Mouse (Mus musculus) testis, adult 2 months (tissue): ENCODE measurements around the gene Mrps15. TPM values are rescaled to one million over a fixed set of nuclear protein-coding genes. Genes with fewer than 3 reads are reported as not detected.

ENCODE experiments used
- H3K27ac ChIP-seq: fragments of 200-500 bp; 2 replicates; pipeline ENCODE4 v1.5.1; 2012; ENCODE audit warnings: low read depth, low read length; ENCODE audit not compliant: control insufficient read depth, insufficient read depth
- H3K27me3 ChIP-seq: fragments of 200-500 bp; 2 replicates; pipeline ENCODE4 v1.6.1; 2012; ENCODE audit warnings: mild to moderate bottlenecking, low read length, moderate library complexity; ENCODE audit not compliant: control insufficient read depth, insufficient read depth
- H3K36me3 ChIP-seq: fragments of 200-500 bp; 2 replicates; pipeline ENCODE4 v1.6.1; 2012; ENCODE audit warnings: mild to moderate bottlenecking, low read length; ENCODE audit not compliant: control insufficient read depth, insufficient read depth
- H3K4me1 ChIP-seq: fragments of 200-500 bp; 2 replicates; pipeline ENCODE4 v1.6.1; 2012; ENCODE audit warnings: low read length; ENCODE audit not compliant: control insufficient read depth, insufficient read depth
- H3K4me3 ChIP-seq: fragments of 200-500 bp; 2 replicates; pipeline ENCODE4 v1.5.1; 2012; ENCODE audit warnings: low read depth, mild to moderate bottlenecking, low read length, moderate library complexity, mixed read lengths; ENCODE audit not compliant: control insufficient read depth
- CTCF ChIP-seq: fragments of 200-500 bp; IDR thresholded peaks from 2 replicates; pipeline ENCODE4 v1.5.1; 2012; ENCODE audit warnings: low read depth, mild to moderate bottlenecking, inconsistent platforms, low read length, moderate library complexity; ENCODE audit not compliant: control insufficient read depth, insufficient read depth, insufficient replicate concordance
- POLR2A ChIP-seq: fragments of 200-500 bp; IDR thresholded peaks from 2 replicates; pipeline ENCODE4 v1.6.1; 2012; ENCODE audit warnings: low read depth, mild to moderate bottlenecking, inconsistent platforms, low read length, moderate library complexity; ENCODE audit not compliant: control insufficient read depth
- polyA plus RNA-seq: library from polyadenylated mRNA; depleted of rRNA; stranded (reverse); fragments of >200 nt; gene quantifications from 2 replicates; pipeline ENCODE4 v1.2.3, GENCODE M21; 2012

Gene Mrps15
- polyA plus RNA-seq, 1 experiment = 30.4 TPM

DNA sequence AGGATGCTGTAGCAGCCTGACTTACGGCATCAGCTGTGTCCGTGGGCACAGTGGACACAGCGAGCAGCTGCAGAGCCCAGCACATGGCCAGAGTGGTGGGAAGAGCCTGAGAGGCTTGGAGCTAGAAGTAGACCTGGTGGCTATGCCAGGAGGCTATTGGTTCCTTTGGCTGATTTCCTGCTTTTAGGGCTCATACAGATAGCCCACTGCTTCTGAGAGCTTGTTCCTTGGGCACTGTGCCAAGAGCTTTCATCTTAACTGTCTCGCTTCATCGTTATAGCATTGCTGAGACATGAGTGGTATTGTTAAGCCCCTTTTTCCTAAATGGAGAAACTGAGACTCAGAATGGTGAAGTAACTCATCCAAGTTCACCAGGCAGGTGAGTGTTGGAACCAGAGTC is 20.9 kb upstream of the Mrps15 start:
- Histone ChIP-seq H3K4me1 (peaks cover 6% of the 10 kb centered on the region), H3K27ac (no peak overlapping the region), H3K4me3 (no peak overlapping the region), H3K36me3 (no peaks in the 10 kb centered on the region), H3K27me3 (no peaks in the 10 kb centered on the region)
- TF ChIP-seq CTCF = no peak
- TF ChIP-seq POLR2A = no peak

DNA sequence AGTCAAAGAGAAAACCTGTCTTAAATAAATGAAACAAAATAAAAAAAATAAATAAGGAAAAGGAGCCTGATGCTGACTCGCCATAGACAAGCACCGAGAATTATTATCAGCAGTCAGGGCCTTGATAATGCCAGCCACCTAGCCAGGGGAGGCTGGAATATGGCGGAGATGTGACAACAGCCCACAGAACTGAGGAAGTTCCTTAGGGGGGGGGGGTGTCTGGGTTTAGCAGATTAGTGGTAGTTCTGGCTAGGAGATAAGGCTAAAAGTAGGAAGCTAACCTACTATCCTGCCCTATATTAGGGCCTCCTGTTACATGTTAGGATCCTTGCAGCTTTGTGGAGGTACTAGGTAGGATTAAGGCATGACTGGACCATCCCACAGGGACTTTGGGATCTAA is 18.7 kb upstream of the Mrps15 start:
- Histone ChIP-seq H3K27me3 (no peaks in the 10 kb centered on the region), H3K27ac (no peak overlapping the region), H3K36me3 (no peaks in the 10 kb centered on the region), H3K4me1 (peaks cover 6% of the 10 kb centered on the region), H3K4me3 (no peak overlapping the region)
- TF ChIP-seq CTCF (no peak), POLR2A (no peak)

DNA sequence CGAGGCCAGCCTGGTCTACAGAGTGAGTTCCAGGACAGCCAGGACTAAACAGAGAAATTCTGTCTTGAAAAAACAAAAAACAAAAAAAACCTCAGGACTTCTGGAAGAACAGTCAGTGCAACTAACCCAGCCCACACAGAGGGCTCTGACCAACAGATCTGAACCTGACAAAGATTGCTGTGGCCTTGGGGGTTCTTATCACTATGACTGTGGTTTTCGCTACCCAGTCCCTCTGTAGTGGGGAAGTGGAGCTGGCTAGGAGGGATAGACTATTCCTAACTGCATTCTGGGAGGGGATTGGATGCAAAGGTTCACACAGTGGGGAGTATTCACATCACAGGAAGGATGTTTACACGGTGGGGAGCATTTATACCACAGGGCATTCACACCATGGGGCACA is 17.7 kb upstream of the Mrps15 start:
- TF ChIP-seq CTCF (no peak), POLR2A (no peak)
- H3K4me3 ChIP-seq = no peak overlapping the region
- no peaks in the 10 kb centered on the region for H3K27me3 ChIP-seq
- no peak overlapping the region for H3K27ac ChIP-seq
- H3K4me1 ChIP-seq = peaks cover 6% of the 10 kb centered on the region
- no peaks in the 10 kb centered on the region for H3K36me3 ChIP-seq

DNA sequence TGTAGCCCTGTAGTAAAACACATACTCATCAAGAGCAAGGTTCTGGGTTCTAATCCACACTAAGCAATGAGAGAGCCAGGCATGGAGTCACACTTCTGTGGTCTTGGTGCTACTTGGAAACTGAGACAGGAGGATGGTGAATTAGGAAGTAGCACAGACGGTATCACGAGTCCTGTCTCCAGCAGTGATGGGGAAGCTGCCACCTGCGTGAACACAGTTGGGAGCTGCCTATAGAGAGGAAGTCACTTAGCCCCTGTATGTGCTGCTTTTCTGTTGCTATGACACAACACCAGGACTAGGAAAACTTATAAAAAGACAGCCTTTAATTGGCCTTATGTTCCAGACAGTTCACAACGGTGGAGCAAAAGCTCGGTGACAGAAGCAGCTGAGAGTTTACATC is 16.0 kb upstream of the Mrps15 start:
- TF ChIP-seq POLR2A (no peak), CTCF (no peak)
- Histone ChIP-seq H3K4me3 (no peak overlapping the region), H3K36me3 (no peaks in the 10 kb centered on the region), H3K4me1 (no peaks in the 10 kb centered on the region), H3K27me3 (no peaks in the 10 kb centered on the region), H3K27ac (no peak overlapping the region)

DNA sequence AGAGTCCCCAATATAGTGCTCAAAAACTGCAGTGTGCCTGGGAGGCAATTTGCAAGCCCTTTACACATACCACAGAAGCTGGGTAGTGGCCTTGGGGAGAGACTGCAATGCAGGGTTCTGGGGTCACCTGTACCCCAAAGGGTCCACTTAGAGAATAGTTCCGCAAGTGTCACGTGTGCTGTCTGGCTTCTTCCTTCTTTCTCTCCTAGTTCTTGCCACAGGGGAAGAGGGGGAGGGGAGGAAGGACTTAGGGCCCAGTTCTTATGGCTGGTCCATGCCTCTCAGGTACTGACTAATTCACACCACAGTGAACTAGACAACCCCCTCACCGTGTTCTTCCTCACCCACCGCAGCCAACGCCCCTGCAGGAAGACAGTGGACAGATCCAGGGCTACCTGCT is 11.3 kb upstream of the Mrps15 start:
- Histone ChIP-seq H3K27ac (no peak overlapping the region), H3K4me3 (no peak overlapping the region), H3K27me3 (no peaks in the 10 kb centered on the region), H3K4me1 (no peaks in the 10 kb centered on the region), H3K36me3 (no peaks in the 10 kb centered on the region)
- TF ChIP-seq POLR2A (no peak), CTCF (no peak)

DNA sequence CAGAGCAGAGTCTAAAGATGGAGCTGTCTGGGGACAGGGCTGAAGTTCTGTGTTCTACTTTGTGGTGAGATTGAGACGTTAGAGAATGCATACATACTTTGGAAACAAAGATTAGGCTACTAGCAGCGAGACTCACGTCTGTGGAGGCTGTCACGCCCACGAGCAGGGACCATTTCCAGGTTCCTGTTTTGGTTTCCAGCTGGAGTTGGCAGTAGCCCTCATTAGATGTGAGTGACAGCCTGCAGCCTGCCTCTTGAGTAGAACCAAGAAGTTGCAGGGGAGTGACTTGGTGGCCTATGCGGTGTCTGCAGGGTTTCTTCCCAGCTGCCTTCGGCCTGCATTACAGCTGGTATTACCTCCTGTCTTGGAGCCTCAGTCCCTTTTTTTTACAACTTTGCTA is 4.9 kb downstream of the Mrps15 start:
- Histone ChIP-seq H3K4me3 (no peak overlapping the region), H3K4me1 (peaks cover under 1% of the 10 kb centered on the region; the same call in 1 of the 2 replicates), H3K36me3 (peaks cover 2% of the 10 kb centered on the region; the same call in 1 of the 2 replicates), H3K27me3 (no peaks in the 10 kb centered on the region), H3K27ac (no peak overlapping the region)
- TF ChIP-seq POLR2A = no peak
- TF ChIP-seq CTCF = no peak

DNA sequence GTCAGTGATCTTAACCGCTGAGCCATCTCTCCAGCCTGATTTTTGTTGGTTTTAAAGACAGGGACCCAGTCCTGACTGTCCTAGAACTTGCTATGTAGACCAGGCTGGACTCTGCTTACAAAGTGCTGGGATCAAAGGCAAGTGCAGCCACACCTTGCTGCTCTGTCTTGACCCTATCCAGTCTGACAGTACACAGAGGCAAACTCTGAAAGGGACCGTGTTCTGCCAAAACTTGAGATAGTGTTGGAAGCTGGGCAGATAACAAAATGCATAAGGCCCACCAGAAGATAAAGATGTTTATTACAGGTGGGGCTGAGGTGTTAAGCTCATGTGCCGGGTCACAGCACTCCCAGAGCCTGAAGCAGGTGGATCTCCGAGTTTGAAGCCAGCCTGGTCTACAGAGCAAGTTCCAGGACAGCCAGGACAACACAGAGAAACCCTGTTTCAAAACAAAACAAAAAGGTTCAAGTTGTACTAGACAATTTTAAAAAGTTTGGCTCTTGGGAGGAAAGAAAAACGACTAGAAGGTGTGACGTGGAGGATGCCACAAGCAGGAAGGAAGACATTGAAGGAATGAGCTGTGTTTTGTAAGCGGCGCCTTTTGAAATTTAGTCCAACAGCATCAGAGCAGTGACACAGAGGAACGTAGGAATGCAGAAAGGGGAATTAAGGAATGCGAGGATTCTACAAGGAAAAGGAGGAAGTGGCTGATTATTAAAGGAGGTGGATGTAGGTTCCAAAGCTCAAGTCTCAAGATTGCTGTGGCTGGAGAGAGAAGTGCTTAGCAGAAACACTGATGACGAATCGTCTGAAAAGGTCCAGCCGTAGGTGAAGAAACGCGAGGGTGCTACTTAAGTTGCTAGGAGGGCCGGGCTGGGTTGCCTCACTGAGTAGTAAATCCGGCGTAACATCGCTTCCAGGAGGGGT is 10.7 kb downstream of the Mrps15 start:
- peak overlapping the region; percentile 99 for H3K4me3 ChIP-seq
- peak overlapping the region; percentile 79 for H3K27ac ChIP-seq
- TF ChIP-seq CTCF (no peak), POLR2A (no peak)
- no peaks in the 10 kb centered on the region for H3K27me3 ChIP-seq
- peaks cover 2% of the 10 kb centered on the region; the same call in 1 of the 2 replicates for H3K36me3 ChIP-seq
- H3K4me1 ChIP-seq = peaks cover 3% of the 10 kb centered on the region; the same call in 1 of the 2 replicates
